Mouse (Mus musculus) erythroblast, adult 5-6 weeks (primary cell): ENCODE results near the gene Nkpd1. TPM values are rescaled to one million over a fixed set of nuclear protein-coding genes. Genes with fewer than 3 reads are reported as not detected.

Experiments
- ATAC-seq: replicated peaks from 2 replicates; pipeline ENCODE4 v1.8.0; 2016; ENCODE audit warnings: moderate number of reproducible peaks, mild to moderate bottlenecking, moderate TSS enrichment, inconsistent platforms; ENCODE audit not compliant: poor library complexity, low FRiP score, severe bottlenecking
- total RNA-seq, 2 experiments: library from RNA; stranded (forward) in 1 of 2; stranded (reverse) in 1 of 2; fragments of 150-400 nt in 1 of 2; fragments of 200-764, 138-1000 nt in 1 of 2; gene quantifications; 2 replicates each; pipeline versions ENCODE4 v1.2.3 to v1.2.4; 2015 to 2017; ENCODE audit warnings: low replicate concordance in 2 of 2

The Nkpd1 gene
- total RNA-seq, 2 experiments from 2014 or later, result not detected

DNA sequence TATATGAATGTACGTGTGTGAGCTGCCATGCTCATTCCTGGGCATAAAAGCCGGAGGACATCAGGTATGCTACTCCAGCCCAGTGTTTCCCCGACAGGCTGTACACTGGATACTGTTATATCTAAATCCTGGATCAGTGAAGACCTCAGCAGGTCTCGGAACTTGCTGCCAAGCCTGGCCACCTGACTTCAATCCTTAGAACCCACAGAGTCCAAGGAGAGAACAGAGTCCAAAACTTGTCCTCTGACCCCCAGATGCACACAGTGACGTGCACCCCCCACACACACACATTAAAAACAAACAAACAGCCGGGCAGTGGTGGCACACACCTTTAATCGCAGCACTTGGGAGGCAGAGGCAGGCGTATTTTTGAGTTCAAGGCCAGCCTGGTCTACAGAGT is 49.8 kb downstream of the Nkpd1 start:
- ATAC-seq, result no peak

- ATAC-seq, result no peak
Observed at GRCm38 (mm10) chr7:19569647-19570046, 52.0 kb downstream of the Nkpd1 start.

DNA sequence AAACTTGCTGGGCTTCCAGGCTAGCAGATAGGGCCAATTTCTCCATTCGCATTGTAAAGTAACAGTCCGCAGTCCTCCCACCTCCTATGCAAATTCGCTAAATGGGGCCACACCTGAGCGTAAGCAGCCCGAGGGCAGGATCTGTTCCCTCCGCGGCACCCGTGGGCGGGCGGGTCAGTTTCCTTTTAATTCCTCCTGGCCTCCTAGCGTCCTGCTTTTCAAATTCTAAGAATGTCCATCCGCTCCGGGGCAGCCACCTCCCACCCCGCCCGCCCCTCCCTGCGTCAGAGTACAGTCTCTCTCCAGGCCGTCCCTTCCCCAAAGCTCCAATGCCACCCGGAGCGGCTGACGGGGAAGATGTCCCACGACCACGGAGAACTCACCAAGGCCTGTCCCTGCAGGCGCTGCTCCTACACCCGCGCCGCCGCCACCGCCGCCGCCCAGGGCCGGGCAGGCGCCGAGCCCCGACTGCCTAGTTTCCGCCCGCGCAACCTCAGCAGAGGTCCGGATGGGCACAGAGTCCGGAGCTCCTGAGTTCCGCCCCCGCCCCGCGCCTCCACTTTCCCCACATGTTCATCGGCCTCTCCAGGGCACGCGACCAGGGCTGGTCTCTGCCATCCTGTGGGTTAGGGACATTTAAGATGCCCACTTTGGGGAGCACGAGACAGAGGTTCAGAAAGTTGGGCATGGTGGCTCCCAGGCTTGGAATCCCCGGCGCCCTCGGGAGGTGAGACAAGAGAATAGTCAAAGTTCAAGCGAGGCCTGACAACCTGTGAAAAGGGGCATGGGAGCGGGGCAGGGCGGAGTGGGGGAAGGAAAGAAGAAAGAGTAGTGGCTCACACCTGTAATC is 55.5 kb downstream of the Nkpd1 start:
- ATAC-seq, result peak; percentile 77

DNA sequence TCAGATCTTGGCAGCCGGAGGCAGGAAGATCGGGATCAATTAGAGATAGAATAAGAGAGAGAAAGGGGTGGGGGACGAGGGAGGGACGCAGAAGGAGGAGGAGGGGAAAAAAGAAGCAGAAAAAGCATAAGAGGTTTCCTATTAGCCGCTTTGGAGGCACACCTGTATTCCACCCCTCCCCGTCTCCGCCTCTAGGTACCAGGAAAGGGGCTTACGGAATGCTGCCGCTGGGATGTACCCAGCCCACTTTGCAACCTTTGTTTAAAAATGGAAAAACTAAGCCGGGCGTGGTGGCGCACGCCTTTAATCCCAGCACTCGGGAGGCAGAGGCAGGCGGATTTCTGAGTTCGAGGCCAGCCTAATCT is 56.1 kb downstream of the Nkpd1 start:
- ATAC-seq, result no peak

Other genes starting within 250 kb of the Nkpd1 start
- gene Vasp, start 246.0 kb upstream of the Nkpd1 start, total RNA-seq (2015; ENCODE audit: low replicate concordance), result 34.6 and 35.9 TPM in 2 replicates
- 32.5 and 56.6 TPM in 2 replicates for gene Vasp, start 246.0 kb upstream of the Nkpd1 start, total RNA-seq (2017; ENCODE audit: low replicate concordance)
- not detected in 2 replicates for gene Ppm1n, start 237.8 kb upstream of the Nkpd1 start, total RNA-seq (2015; ENCODE audit: low replicate concordance)
- not detected in 2 replicates for gene Ppm1n, start 237.8 kb upstream of the Nkpd1 start, total RNA-seq (2017; ENCODE audit: low replicate concordance)
- gene Rtn2, start 235.2 kb upstream of the Nkpd1 start, total RNA-seq (2015; ENCODE audit: low replicate concordance), result not detected in 2 replicates
- gene Rtn2, start 235.2 kb upstream of the Nkpd1 start, total RNA-seq (2017; ENCODE audit: low replicate concordance), result not detected in 2 replicates
- gene Fosb, start 207.8 kb upstream of the Nkpd1 start, total RNA-seq (2015; ENCODE audit: low replicate concordance), result 2.9 and 3.1 TPM in 2 replicates
- gene Fosb, start 207.8 kb upstream of the Nkpd1 start, total RNA-seq (2017; ENCODE audit: low replicate concordance), result 2.2 and 3.8 TPM in 2 replicates
- gene Ercc1, start 173.1 kb upstream of the Nkpd1 start, total RNA-seq (2015; ENCODE audit: low replicate concordance), result 8.6 and 8.8 TPM in 2 replicates
- gene Ercc1, start 173.1 kb upstream of the Nkpd1 start, total RNA-seq (2017; ENCODE audit: low replicate concordance), result 4.6 and 5.2 TPM in 2 replicates
- 1.2 and 1.9 TPM in 2 replicates for gene Cd3eap, start 158.4 kb upstream of the Nkpd1 start, total RNA-seq (2015; ENCODE audit: low replicate concordance)
- 2.6 and 5.7 TPM in 2 replicates for gene Cd3eap, start 158.4 kb upstream of the Nkpd1 start, total RNA-seq (2017; ENCODE audit: low replicate concordance)
- gene Ppp1r13l, start 158.1 kb upstream of the Nkpd1 start, total RNA-seq (2015; ENCODE audit: low replicate concordance), result 0.19 and 3.3 TPM in 2 replicates
- gene Ppp1r13l, start 158.1 kb upstream of the Nkpd1 start, total RNA-seq (2017; ENCODE audit: low replicate concordance), result not detected in 2 replicates
- gene Ercc2, start 135.8 kb upstream of the Nkpd1 start, total RNA-seq (2015; ENCODE audit: low replicate concordance), result 1.3 and 2.7 TPM in 2 replicates
- gene Ercc2, start 135.8 kb upstream of the Nkpd1 start, total RNA-seq (2017; ENCODE audit: low replicate concordance), result 11.4 and 18.0 TPM in 2 replicates
- gene Klc3, start 113.7 kb upstream of the Nkpd1 start, total RNA-seq (2015; ENCODE audit: low replicate concordance), result not detected in 2 replicates
- not detected in 2 replicates for gene Klc3, start 113.7 kb upstream of the Nkpd1 start, total RNA-seq (2017; ENCODE audit: low replicate concordance)
- gene Ckm, start 113.1 kb upstream of the Nkpd1 start, total RNA-seq (2015; ENCODE audit: low replicate concordance), result not detected in 2 replicates
- not detected in 2 replicates for gene Ckm, start 113.1 kb upstream of the Nkpd1 start, total RNA-seq (2017; ENCODE audit: low replicate concordance)
- gene Mark4, start 59.0 kb upstream of the Nkpd1 start, total RNA-seq (2015; ENCODE audit: low replicate concordance), result 1.9 and 5.2 TPM in 2 replicates
- 1.7 and 2.8 TPM in 2 replicates for gene Mark4, start 59.0 kb upstream of the Nkpd1 start, total RNA-seq (2017; ENCODE audit: low replicate concordance)
- not detected in 2 replicates for gene Exoc3l2, start 54.5 kb upstream of the Nkpd1 start, total RNA-seq (2015; ENCODE audit: low replicate concordance)
- not detected in 2 replicates for gene Exoc3l2, start 54.5 kb upstream of the Nkpd1 start, total RNA-seq (2017; ENCODE audit: low replicate concordance)
- 3.5 and 4.2 TPM in 2 replicates for gene Bloc1s3, start 9.5 kb upstream of the Nkpd1 start, total RNA-seq (2015; ENCODE audit: low replicate concordance)
- 0.84 and 1.5 TPM in 2 replicates for gene Bloc1s3, start 9.5 kb upstream of the Nkpd1 start, total RNA-seq (2017; ENCODE audit: low replicate concordance)
- gene Trappc6a, start 9.4 kb upstream of the Nkpd1 start, total RNA-seq (2015; ENCODE audit: low replicate concordance), result 17.9 and 18.8 TPM in 2 replicates
- gene Trappc6a, start 9.4 kb upstream of the Nkpd1 start, total RNA-seq (2017; ENCODE audit: low replicate concordance), result 2.7 and 7.8 TPM in 2 replicates
- 12.5 and 13.3 TPM in 2 replicates for gene Ppp1r37, start 45.2 kb downstream of the Nkpd1 start, total RNA-seq (2015; ENCODE audit: low replicate concordance)
- gene Ppp1r37, start 45.2 kb downstream of the Nkpd1 start, total RNA-seq (2017; ENCODE audit: low replicate concordance), result 22.9 and 37.9 TPM in 2 replicates
- gene Zfp296, start 59.4 kb downstream of the Nkpd1 start, total RNA-seq (2015; ENCODE audit: low replicate concordance), result not detected in 2 replicates
- 0.84 TPM in 1 of 2 replicates, not detected in the other for gene Zfp296, start 59.4 kb downstream of the Nkpd1 start, total RNA-seq (2017; ENCODE audit: low replicate concordance)
- gene Gemin7, start 59.8 kb downstream of the Nkpd1 start, total RNA-seq (2015; ENCODE audit: low replicate concordance), result 32.0 and 46.7 TPM in 2 replicates
- 10.2 and 13.5 TPM in 2 replicates for gene Gemin7, start 59.8 kb downstream of the Nkpd1 start, total RNA-seq (2017; ENCODE audit: low replicate concordance)
- 0.96 and 2.3 TPM in 2 replicates for gene Clasrp, start 86.6 kb downstream of the Nkpd1 start, total RNA-seq (2015; ENCODE audit: low replicate concordance)
- 14.9 and 21.9 TPM in 2 replicates for gene Clasrp, start 86.6 kb downstream of the Nkpd1 start, total RNA-seq (2017; ENCODE audit: low replicate concordance)
- gene Relb, start 111.6 kb downstream of the Nkpd1 start, total RNA-seq (2015; ENCODE audit: low replicate concordance), result 1.5 TPM in 1 of 2 replicates, not detected in the other
- gene Relb, start 111.6 kb downstream of the Nkpd1 start, total RNA-seq (2017; ENCODE audit: low replicate concordance), result 0.68 and 2.2 TPM in 2 replicates
- 10.0 and 23.2 TPM in 2 replicates for gene Clptm1, start 147.2 kb downstream of the Nkpd1 start, total RNA-seq (2015; ENCODE audit: low replicate concordance)
- 12.0 and 15.7 TPM in 2 replicates for gene Clptm1, start 147.2 kb downstream of the Nkpd1 start, total RNA-seq (2017; ENCODE audit: low replicate concordance)
- 10.4 and 16.1 TPM in 2 replicates for gene Apoc2, start 160.1 kb downstream of the Nkpd1 start, total RNA-seq (2015; ENCODE audit: low replicate concordance)
- 4.7 and 8.3 TPM in 2 replicates for gene Apoc2, start 160.1 kb downstream of the Nkpd1 start, total RNA-seq (2017; ENCODE audit: low replicate concordance)
- gene Gm44805, start 163.6 kb downstream of the Nkpd1 start, total RNA-seq (2015; ENCODE audit: low replicate concordance), result not detected in 2 replicates
- gene Gm44805, start 163.6 kb downstream of the Nkpd1 start, total RNA-seq (2017; ENCODE audit: low replicate concordance), result not detected in 2 replicates
- gene Apoc4, start 163.6 kb downstream of the Nkpd1 start, total RNA-seq (2015; ENCODE audit: low replicate concordance), result not detected in 2 replicates
- not detected in 2 replicates for gene Apoc4, start 163.6 kb downstream of the Nkpd1 start, total RNA-seq (2017; ENCODE audit: low replicate concordance)
- gene Apoc1, start 174.8 kb downstream of the Nkpd1 start, total RNA-seq (2015; ENCODE audit: low replicate concordance), result 5.8 TPM in 1 of 2 replicates, not detected in the other
- 3.6 TPM in 1 of 2 replicates, not detected in the other for gene Apoc1, start 174.8 kb downstream of the Nkpd1 start, total RNA-seq (2017; ENCODE audit: low replicate concordance)
- gene Apoe, start 181.3 kb downstream of the Nkpd1 start, total RNA-seq (2015; ENCODE audit: low replicate concordance), result 53.0 and 57.3 TPM in 2 replicates
- gene Apoe, start 181.3 kb downstream of the Nkpd1 start, total RNA-seq (2017; ENCODE audit: low replicate concordance), result 220 and 224 TPM in 2 replicates
- gene Tomm40, start 197.6 kb downstream of the Nkpd1 start, total RNA-seq (2015; ENCODE audit: low replicate concordance), result 6.5 and 8.2 TPM in 2 replicates
- gene Tomm40, start 197.6 kb downstream of the Nkpd1 start, total RNA-seq (2017; ENCODE audit: low replicate concordance), result 3.4 and 9.6 TPM in 2 replicates
- not detected in 2 replicates for gene Nectin2, start 232.6 kb downstream of the Nkpd1 start, total RNA-seq (2015; ENCODE audit: low replicate concordance)
- 1.0 TPM in 1 of 2 replicates, not detected in the other for gene Nectin2, start 232.6 kb downstream of the Nkpd1 start, total RNA-seq (2017; ENCODE audit: low replicate concordance)